Mouse (Mus musculus): ENCODE results near the gene Pomc.
"Not testable (repeated sequence)": the region's sequence is repeated elsewhere in the genome, so short reads cannot be mapped to it uniquely, and the experiment has no call there.

The Pomc gene

GRCm38 (mm10) chr12:3954651-3955050, at the start of gene Pomc:
Gene Pomc (plus strand): TSS chr12:3954951.
- no peak for DNase-seq (ENCODE audit: low read depth, low spot score)

- DNase-seq (ENCODE audit: low read depth, low spot score): no peak
Measured at GRCm38 (mm10) chr12:3905436-3905835, 49.3 kb upstream of the Pomc start.

- no peak for DNase-seq (ENCODE audit: low read depth, low spot score)
Measured at GRCm38 (mm10) chr12:3906308-3906707, 48.4 kb upstream of the Pomc start.

GRCm38 (mm10) chr12:3907008-3907407, 47.7 kb upstream of the Pomc start:
- DNase-seq (ENCODE audit: low read depth, low spot score): no peak

- DNase-seq (ENCODE audit: low read depth, low spot score): no peak
Measured at GRCm38 (mm10) chr12:3907418-3907817, 47.3 kb upstream of the Pomc start.

- DNase-seq (ENCODE audit: low read depth, low spot score): no peak
Measured at GRCm38 (mm10) chr12:3910466-3911093, 44.2 kb upstream of the Pomc start.

- no peak for DNase-seq (ENCODE audit: low read depth, low spot score)
Measured at GRCm38 (mm10) chr12:3911831-3912348, 42.9 kb upstream of the Pomc start.

- DNase-seq (ENCODE audit: low read depth, low spot score): no peak
Measured at GRCm38 (mm10) chr12:3915852-3916251, 38.9 kb upstream of the Pomc start.

- DNase-seq (ENCODE audit: low read depth, low spot score): no peak
Measured at GRCm38 (mm10) chr12:3917668-3918341, 36.9 kb upstream of the Pomc start.

- DNase-seq (ENCODE audit: low read depth, low spot score): no peak
Measured at GRCm38 (mm10) chr12:3918577-3918976, 36.2 kb upstream of the Pomc start.

GRCm38 (mm10) chr12:3919423-3919822, 35.3 kb upstream of the Pomc start:
- no peak for DNase-seq (ENCODE audit: low read depth, low spot score)

GRCm38 (mm10) chr12:3926127-3926526, 28.6 kb upstream of the Pomc start:
- DNase-seq (ENCODE audit: low read depth, low spot score): peak; percentile 28

- no peak for DNase-seq (ENCODE audit: low read depth, low spot score)
Measured at GRCm38 (mm10) chr12:3928841-3929240, 25.9 kb upstream of the Pomc start.

- not testable (repeated sequence) for DNase-seq (ENCODE audit: low read depth, low spot score)
Measured at GRCm38 (mm10) chr12:3930090-3930865, 24.5 kb upstream of the Pomc start.

- DNase-seq (ENCODE audit: low read depth, low spot score): no peak
Measured at GRCm38 (mm10) chr12:3942026-3942425, 12.7 kb upstream of the Pomc start.

GRCm38 (mm10) chr12:3944454-3945073, 10.2 kb upstream of the Pomc start:
- DNase-seq (ENCODE audit: low read depth, low spot score): no peak

GRCm38 (mm10) chr12:3947503-3947902, 7.2 kb upstream of the Pomc start:
- DNase-seq (ENCODE audit: low read depth, low spot score): no peak

GRCm38 (mm10) chr12:3955371-3955770, 620 bp downstream of the Pomc start:
- DNase-seq (ENCODE audit: low read depth, low spot score): no peak

- peak; percentile 8 for DNase-seq (ENCODE audit: low read depth, low spot score)
Measured at GRCm38 (mm10) chr12:3956351-3956750, 1.6 kb downstream of the Pomc start.

GRCm38 (mm10) chr12:3959791-3960543, 5.2 kb downstream of the Pomc start:
- DNase-seq (ENCODE audit: low read depth, low spot score): peak; percentile 87

- DNase-seq (ENCODE audit: low read depth, low spot score): no peak
Measured at GRCm38 (mm10) chr12:3960553-3960952, 5.8 kb downstream of the Pomc start.

Measured in retina, adult 2 months (tissue).